Mouse (Mus musculus): Measurements from ENCODE around the gene Scd4.
"Not testable (repeated sequence)": the region's sequence is repeated elsewhere in the genome, so short reads cannot be mapped to it uniquely, and the experiment has no call there.

The Scd4 gene

GRCm38 (mm10) chr19:44316752-44317315 is 16.1 kb upstream of the Scd4 start:
- DNase-seq (ENCODE audit: low spot score in 2 of 2): no peak

- no peak for DNase-seq (ENCODE audit: low spot score in 2 of 2)
Measured at GRCm38 (mm10) chr19:44317391-44317790, 15.5 kb upstream of the Scd4 start.

GRCm38 (mm10) chr19:44318545-44318944 is 14.3 kb upstream of the Scd4 start:
- DNase-seq (ENCODE audit: low spot score in 2 of 2): no peak

- DNase-seq (ENCODE audit: low spot score in 2 of 2): no peak
Measured at GRCm38 (mm10) chr19:44320316-44320715, 12.6 kb upstream of the Scd4 start.

GRCm38 (mm10) chr19:44321201-44321600 is 11.7 kb upstream of the Scd4 start:
- DNase-seq (ENCODE audit: low spot score in 2 of 2): no peak

- no peak for DNase-seq (ENCODE audit: low spot score in 2 of 2)
Measured at GRCm38 (mm10) chr19:44321631-44322030, 11.3 kb upstream of the Scd4 start.

GRCm38 (mm10) chr19:44329566-44329965 is 3.3 kb upstream of the Scd4 start:
- DNase-seq (ENCODE audit: low spot score in 2 of 2): no peak

GRCm38 (mm10) chr19:44331128-44331527 is 1.8 kb upstream of the Scd4 start:
- DNase-seq (ENCODE audit: low spot score in 2 of 2): not testable (repeated sequence)

- DNase-seq (ENCODE audit: low spot score in 2 of 2): no peak
Measured at GRCm38 (mm10) chr19:44331911-44332310, 981 bp upstream of the Scd4 start.

- peak; percentile 16 to 22 for DNase-seq (ENCODE audit: low spot score in 2 of 2)
Measured at GRCm38 (mm10) chr19:44332326-44332725, 566 bp upstream of the Scd4 start.

- DNase-seq (ENCODE audit: low spot score in 2 of 2): peak in 1 of 2 experiments; percentile 9
Measured at GRCm38 (mm10) chr19:44333991-44334390, 1.1 kb downstream of the Scd4 start.

GRCm38 (mm10) chr19:44335876-44336662 is 3.2 kb downstream of the Scd4 start:
- DNase-seq (ENCODE audit: low spot score in 2 of 2): no peak

GRCm38 (mm10) chr19:44349689-44350088 is 16.8 kb downstream of the Scd4 start:
- no peak for DNase-seq (ENCODE audit: low spot score in 2 of 2)

- DNase-seq (ENCODE audit: low spot score in 2 of 2): peak; percentile 69 to 73
Measured at GRCm38 (mm10) chr19:44351756-44352155, 18.9 kb downstream of the Scd4 start.

GRCm38 (mm10) chr19:44358700-44359099 is 25.8 kb downstream of the Scd4 start:
- no peak for DNase-seq (ENCODE audit: low spot score in 2 of 2)

- DNase-seq (ENCODE audit: low spot score in 2 of 2): peak; percentile 77 to 84
Measured at GRCm38 (mm10) chr19:44363529-44363928, 30.6 kb downstream of the Scd4 start.

- DNase-seq (ENCODE audit: low spot score in 2 of 2): no peak
Measured at GRCm38 (mm10) chr19:44364029-44364428, 31.1 kb downstream of the Scd4 start.

GRCm38 (mm10) chr19:44365733-44366132 is 32.8 kb downstream of the Scd4 start:
- no peak for DNase-seq (ENCODE audit: low spot score in 2 of 2)

GRCm38 (mm10) chr19:44367076-44367475 is 34.2 kb downstream of the Scd4 start:
- DNase-seq (ENCODE audit: low spot score in 2 of 2): not testable (repeated sequence)

- no peak for DNase-seq (ENCODE audit: low spot score in 2 of 2)
Measured at GRCm38 (mm10) chr19:44369371-44369770, 36.5 kb downstream of the Scd4 start.

GRCm38 (mm10) chr19:44370231-44370630 is 37.3 kb downstream of the Scd4 start:
- no peak for DNase-seq (ENCODE audit: low spot score in 2 of 2)

- DNase-seq (ENCODE audit: low spot score in 2 of 2): peak; percentile 86 to 92
Measured at GRCm38 (mm10) chr19:44372969-44373368, 40.1 kb downstream of the Scd4 start.

- peak; percentile 91 to 93 for DNase-seq (ENCODE audit: low spot score in 2 of 2)
Measured at GRCm38 (mm10) chr19:44376511-44376951, 43.6 kb downstream of the Scd4 start.
